ENCODE assay signal across 8 mouse cellular contexts in genomic region chr11:61578541-61578982, GRCm38 (mm10). TPM values are rescaled to one million over a fixed set of nuclear protein-coding genes. Genes with fewer than 3 reads are reported as not detected.
A peak's percentile ranks its signal among the peaks of the same experiment; 100 is the strongest.
DNase-seq lines count a peak whose midpoint lies in the region; ATAC-seq and TF ChIP-seq lines count a peak whose summit lies in the region.

No protein-coding gene starts in this region.

- TF ChIP-seq CTCF in G1E (IDR thresholded peaks at IDR 0.05; ENCODE audit: low read depth, low read length): no peak
- TF ChIP-seq CTCF in liver, embryonic 14.5 days (IDR thresholded peaks at IDR 0.05; ENCODE audit: low read depth): no peak
- TF ChIP-seq CTCF in stomach, postnatal 0 days (IDR thresholded peaks at IDR 0.05; ENCODE audit: low read depth): no peak

- H3K4me2 ChIP-seq in forebrain, embryonic 15.5 days (replicated peaks): peak overlapping the region; percentile 76
- H3K4me2 ChIP-seq in liver, embryonic 14.5 days (ENCODE audit: low read depth): peak overlapping the region; percentile 85
- peak overlapping the region; percentile 98 for H3K4me2 ChIP-seq in stomach, postnatal 0 days (replicated peaks; ENCODE audit: low read depth)

- no peak for TF ChIP-seq EP300 in liver, embryonic 14.5 days (IDR thresholded peaks at IDR 0.05; ENCODE audit: low read depth)
- TF ChIP-seq EP300 in stomach, postnatal 0 days (optimal IDR thresholded peaks at IDR 0.05): no peak

- under 1% methylated on average over 17 of the region's 17 CpGs for WGBS in heart, embryonic 10.5 days
- WGBS in forebrain, embryonic 15.5 days: under 1% methylated on average over 17 of the region's 17 CpGs
- 3% methylated on average over 17 of the region's 17 CpGs for WGBS in liver, embryonic 14.5 days (ENCODE audit: insufficient replicate concordance)
- whole genome bisulfite sequencing in stomach, postnatal 0 days: 2% methylated on average over 17 of the region's 17 CpGs

- peak overlapping the region; percentile 94 for H3K27ac ChIP-seq in heart, embryonic 10.5 days
- H3K27ac ChIP-seq in forebrain, embryonic 15.5 days (replicated peaks): peak overlapping the region; percentile 89
- H3K27ac ChIP-seq in liver, embryonic 14.5 days: no peak overlapping the region
- H3K27ac ChIP-seq in stomach, postnatal 0 days (replicated peaks): peak overlapping the region; percentile 92

- H3K36me3 ChIP-seq in heart, embryonic 10.5 days: 0 out of 2 replicates have a peak, but pooled peaks cover 3% of the 10 kb centered on the region
- H3K36me3 ChIP-seq in G1E (replicated peaks): no peaks in the 10 kb centered on the region
- H3K36me3 ChIP-seq in forebrain, embryonic 15.5 days: no peaks in the 10 kb centered on the region
- H3K36me3 ChIP-seq in liver, embryonic 14.5 days (replicated peaks; ENCODE audit: control insufficient read depth, insufficient read depth, low read depth): no peaks in the 10 kb centered on the region
- H3K36me3 ChIP-seq in stomach, postnatal 0 days (ENCODE audit: control insufficient read depth, insufficient read depth, low read length): no peaks in the 10 kb centered on the region

- peaks cover 22% of the 10 kb centered on the region for H3K4me1 ChIP-seq in heart, embryonic 10.5 days
- H3K4me1 ChIP-seq in G1E (ENCODE audit: insufficient read depth, low read depth, low read length): peaks cover 15% of the 10 kb centered on the region
- H3K4me1 ChIP-seq in forebrain, embryonic 15.5 days: peaks cover 22% of the 10 kb centered on the region
- no peaks in the 10 kb centered on the region for H3K4me1 ChIP-seq in liver, embryonic 14.5 days (replicated peaks; ENCODE audit: control insufficient read depth in 2 of 2, insufficient read depth in 2 of 2, low read length in 1 of 2)
- H3K4me1 ChIP-seq in stomach, postnatal 0 days (replicated peaks; ENCODE audit: control insufficient read depth, insufficient read depth): no peaks in the 10 kb centered on the region; the same call in 1 of the 2 replicates

- H3K27me3 ChIP-seq in heart, embryonic 10.5 days (ENCODE audit: insufficient read depth, poor library complexity, severe bottlenecking): no peaks in the 10 kb centered on the region
- H3K27me3 ChIP-seq in G1E (ENCODE audit: insufficient read depth, low read length): peaks cover 9% of the 10 kb centered on the region; the same call in 1 of the 2 replicates
- no peaks in the 10 kb centered on the region for H3K27me3 ChIP-seq in forebrain, embryonic 15.5 days
- peaks cover 24% of the 10 kb centered on the region for H3K27me3 ChIP-seq in liver, embryonic 14.5 days (ENCODE audit: control insufficient read depth, insufficient read depth, low read length)
- no peaks in the 10 kb centered on the region for H3K27me3 ChIP-seq in stomach, postnatal 0 days (ENCODE audit: control insufficient read depth, insufficient read depth, low read length)

- no peak for DNase-seq in heart, embryonic 10.5 days (ENCODE audit: low spot score)
- DNase-seq in heart, postnatal 4 days: no peak
- DNase-seq in G1E (ENCODE audit: low spot score): peak; percentile 82
- DNase-seq in liver, embryonic 14.5 days (ENCODE audit: low read depth in 3 of 3, low spot score in 3 of 3): no peak
- DNase-seq in stomach, postnatal 0 days (ENCODE audit: low spot score): peak; percentile 44
- no peak for DNase-seq in layer of hippocampus, postnatal 25 days (ENCODE audit: extremely low spot score in 1 of 2, low spot score in 1 of 2)

- peak overlapping the region; percentile 95 for H3K4me3 ChIP-seq in heart, embryonic 10.5 days
- peak overlapping the region; percentile 79 for H3K4me3 ChIP-seq in G1E (ENCODE audit: low read depth, low read length)
- peak overlapping the region; percentile 98 for H3K4me3 ChIP-seq in forebrain, embryonic 15.5 days
- H3K4me3 ChIP-seq in liver, embryonic 14.5 days (ENCODE audit: insufficient read depth in 1 of 2, low read depth in 2 of 2, low read length in 2 of 2): peak overlapping the region; percentile 56 to 65
- H3K4me3 ChIP-seq in stomach, postnatal 0 days (ENCODE audit: low read depth, low read length): peak overlapping the region; percentile 93

- peak overlapping the region; percentile 93 for H3K9ac ChIP-seq in forebrain, embryonic 15.5 days (replicated peaks)
- peak overlapping the region; percentile 14 for H3K9ac ChIP-seq in liver, embryonic 14.5 days (replicated peaks)
- H3K9ac ChIP-seq in stomach, postnatal 0 days (ENCODE audit: low read length): peak overlapping the region; percentile 94

- no peak for ATAC-seq in G1E (ENCODE audit: extremely low read depth, insufficient number of reproducible peaks, low FRiP score, poor library complexity, severe bottlenecking)
- ATAC-seq in forebrain, embryonic 15.5 days (replicated peaks): no peak
- 0 out of 2 replicates have a peak, but pooled peaks have one; percentile 11 for ATAC-seq in liver, embryonic 14.5 days (ENCODE audit: insufficient read depth)
- peak; percentile 28; the same call in 1 of the 2 replicates for ATAC-seq in stomach, postnatal 0 days (ENCODE audit: low FRiP score, low TSS enrichment)
- no peak for ATAC-seq in activated CD4-positive, CD25-positive, alpha-beta regulatory T cell, adult 4 months

- H3K9me3 ChIP-seq in heart, embryonic 10.5 days: no peaks in the 10 kb centered on the region
- no peaks in the 10 kb centered on the region for H3K9me3 ChIP-seq in G1E (replicated peaks)
- H3K9me3 ChIP-seq in forebrain, embryonic 15.5 days: no peaks in the 10 kb centered on the region
- H3K9me3 ChIP-seq in liver, embryonic 14.5 days (ENCODE audit: control insufficient read depth, low read length): no peaks in the 10 kb centered on the region
- no peaks in the 10 kb centered on the region for H3K9me3 ChIP-seq in stomach, postnatal 0 days (ENCODE audit: control insufficient read depth, low read length)

RNA-seq across cellular contexts. Expression of gene Epn2, which starts 0.9 kb away (rescaled TPM):
- 22.8 and 22.9 TPM in 2 replicates for polyA plus RNA-seq in heart, embryonic 10.5 days (2016; fragmentation: Nextera tagmentation; extraction: Ambion mirVana)
- total RNA-seq in heart, postnatal 4 days (2021): 10 to 100 TPM; 33.6 to 34.7 TPM
- 4.5 and 6.2 TPM in 2 replicates for total RNA-seq in G1E (2014; fragmentation: Nextera tagmentation)
- 2.3 and 2.6 TPM in 2 replicates for total RNA-seq in G1E (2017)
- polyA plus RNA-seq in G1E (2012): 1.6 and 2.6 TPM in 2 replicates
- 64.6 and 67.3 TPM in 2 replicates for polyA plus RNA-seq in forebrain, embryonic 15.5 days (2015; fragmentation: Nextera tagmentation; extraction: Ambion mirVana)
- 1.7 and 1.9 TPM in 2 replicates for polyA plus RNA-seq in liver, embryonic 14.5 days (2012; rRNA removed)
- 1.3 and 1.7 TPM in 2 replicates for polyA plus RNA-seq in liver, embryonic 14.5 days (2014; fragmentation: Nextera tagmentation; extraction: Ambion mirVana)
- 15.8 and 17.8 TPM in 2 replicates for polyA plus RNA-seq in stomach, postnatal 0 days (2015; fragmentation: Nextera tagmentation; extraction: Ambion mirVana)
- total RNA-seq in layer of hippocampus, postnatal 25 days (2021): 100 to 1,000 TPM; 173 to 185 TPM
- under 1 TPM; 0.33 to 0.40 TPM for polyA plus RNA-seq in activated CD4-positive, CD25-positive, alpha-beta regulatory T cell, adult 4 months (2017; shearing (Covaris generic))

Comparison
In these comparisons a context has a peak if more than half of its experiments do, and no peak if none do; other contexts are left out.
1. DNase-seq: peak in G1E (single experiment) and stomach, postnatal 0 days (single experiment); none in heart, embryonic 10.5 days (single experiment), heart, postnatal 4 days (single experiment), liver, embryonic 14.5 days (0 of 3) and layer of hippocampus, postnatal 25 days (0 of 2).
2. ATAC-seq: peak in liver, embryonic 14.5 days (single experiment) and stomach, postnatal 0 days (single experiment); none in G1E (single experiment), forebrain, embryonic 15.5 days (single experiment) and activated CD4-positive, CD25-positive, alpha-beta regulatory T cell, adult 4 months (single experiment).
3. H3K9ac ChIP-seq: peak in every context shown above with its lines; median percentile 94 in stomach, postnatal 0 days; 93 in forebrain, embryonic 15.5 days; 14 in liver, embryonic 14.5 days.
4. Peak in every context shown above with its lines, with median percentiles within 50 percentile points of each other: H3K4me3 ChIP-seq and H3K4me2 ChIP-seq.